Mouse (Mus musculus) erythroid progenitor cell, adult 5-6 weeks (primary cell): ENCODE measurements around the gene Dennd4c. TPM values are rescaled to one million over a fixed set of nuclear protein-coding genes. Genes with fewer than 3 reads are reported as not detected.

ENCODE experiments used
- ATAC-seq: replicated peaks from 2 replicates; pipeline ENCODE4 v1.8.0; 2016; ENCODE audit warnings: moderate number of reproducible peaks, mild to moderate bottlenecking, moderate TSS enrichment, inconsistent platforms; ENCODE audit not compliant: poor library complexity, low FRiP score, severe bottlenecking
- total RNA-seq, 2 experiments: library from RNA; stranded (forward) in 1 of 2; stranded (reverse) in 1 of 2; fragments of 150-400 nt in 1 of 2; fragments of 186-747, 209-891 nt in 1 of 2; gene quantifications; 2 replicates each; pipeline versions ENCODE4 v1.2.3 to v1.2.4; 2015 to 2017; ENCODE audit warnings: low replicate concordance in 2 of 2

Dennd4c gene
- total RNA-seq (2015; ENCODE audit: low replicate concordance) (9.2 and 12.3 TPM in 2 replicates), total RNA-seq (2017; ENCODE audit: low replicate concordance) (10.5 and 11.8 TPM in 2 replicates)

DNA sequence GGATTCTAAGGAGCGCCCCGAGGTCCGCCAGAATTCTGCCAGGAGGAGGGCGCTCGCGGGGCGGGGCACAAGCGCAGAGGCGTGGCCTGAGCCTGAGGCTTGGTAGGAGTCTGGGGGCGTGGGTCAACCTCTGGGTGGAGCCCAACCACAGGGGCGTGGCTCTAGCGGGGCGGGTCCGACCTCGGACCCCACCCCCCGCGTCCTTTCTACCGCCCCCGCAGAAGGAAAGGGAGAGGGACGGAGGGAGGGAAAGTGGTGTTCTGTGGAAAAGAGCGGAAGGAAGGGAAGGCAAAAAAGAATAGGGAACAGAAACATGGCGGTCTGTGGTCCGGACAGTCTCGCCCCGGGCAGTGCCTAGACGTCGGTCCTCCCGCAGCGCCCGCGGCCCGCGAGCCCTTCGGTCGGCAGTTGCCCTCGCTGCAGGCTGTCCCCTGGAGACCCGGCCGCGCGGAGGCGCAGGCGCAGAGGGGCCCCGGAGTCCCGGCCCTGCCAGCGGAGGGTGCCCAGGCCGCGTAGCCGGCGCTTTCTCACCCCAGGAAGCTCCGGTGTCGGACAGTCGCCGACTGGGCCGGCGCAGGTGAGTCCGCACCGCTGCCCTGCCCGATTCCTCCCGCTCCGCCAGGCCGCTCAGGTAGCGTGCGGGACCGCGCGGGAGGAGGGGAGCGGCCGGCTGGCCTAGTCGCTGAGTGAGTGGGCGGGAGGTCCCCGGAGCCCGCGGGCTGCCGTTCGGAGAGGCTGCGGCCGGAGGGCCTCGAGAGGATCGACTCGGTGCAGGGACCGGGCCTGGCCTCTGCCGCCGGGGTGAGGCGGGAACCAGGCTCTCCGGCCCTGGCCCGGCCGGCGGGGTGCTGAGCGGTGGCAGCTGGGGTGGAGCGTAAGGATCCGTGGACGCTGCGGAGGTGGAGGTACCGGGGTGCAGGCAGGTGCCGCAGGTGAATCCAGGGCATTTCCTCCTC lies at the start of gene Dennd4c:
Gene Dennd4c (plus strand): TSS at position 220 of the 956 bp plus-strand sequence.
- ATAC-seq: peak; percentile 91

DNA sequence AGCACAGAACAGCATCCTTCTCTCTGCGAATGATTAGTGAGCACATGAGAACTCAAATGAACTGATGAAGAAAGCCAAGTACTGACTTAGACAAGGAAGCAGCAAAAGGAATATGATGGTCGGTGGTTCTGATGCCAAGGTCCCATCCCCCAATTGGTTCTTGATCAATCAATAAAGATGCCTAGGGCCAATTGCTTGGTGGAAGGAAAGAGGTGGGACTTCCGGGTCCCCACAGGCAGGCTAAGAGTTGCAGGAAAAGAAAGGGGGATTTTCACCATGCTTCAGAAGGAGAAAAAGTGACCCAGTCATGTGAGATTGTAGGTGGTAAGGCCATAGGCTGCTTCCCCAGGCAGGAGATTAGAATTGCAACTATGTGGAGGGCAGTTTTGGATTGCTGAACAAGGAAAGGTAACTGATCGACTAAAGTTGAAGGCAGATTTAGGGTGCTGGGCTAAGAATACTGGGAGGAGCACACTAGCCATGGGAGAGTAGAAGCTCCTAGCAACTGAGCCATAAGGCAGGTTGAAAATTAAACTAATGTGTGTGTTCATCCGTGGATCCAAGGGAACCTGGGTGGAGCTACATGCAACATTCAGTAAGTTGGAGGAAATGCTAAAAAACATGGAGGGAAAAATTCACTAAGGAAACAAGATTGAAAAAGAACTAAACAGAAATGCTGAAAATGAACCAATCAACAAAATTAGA lies 49.0 kb upstream of the Dennd4c start:
- no peak for ATAC-seq

DNA sequence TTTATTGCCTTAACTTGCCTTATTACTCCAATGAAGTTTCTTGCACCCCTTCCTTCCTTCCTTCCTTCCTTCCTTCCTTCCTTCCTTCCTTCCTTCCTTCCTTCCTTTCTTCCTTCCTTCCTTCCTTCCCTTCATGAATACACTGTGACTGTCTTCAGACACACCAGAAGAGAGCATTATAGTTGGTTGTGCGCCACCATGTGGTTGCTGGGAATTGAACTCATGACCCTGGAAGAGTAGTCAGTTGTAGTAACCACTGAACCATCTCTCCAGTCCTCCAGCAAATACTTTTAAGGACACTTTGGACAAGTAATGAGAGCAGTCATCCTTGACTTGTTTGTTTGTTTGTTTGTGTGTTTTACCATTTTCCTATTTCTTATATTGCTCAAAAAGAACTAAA lies 39.6 kb upstream of the Dennd4c start:
- no peak for ATAC-seq

GRCm38 (mm10) chr4:86710034-86710650 lies 38.2 kb upstream of the Dennd4c start:
- no peak for ATAC-seq

- no peak for ATAC-seq
Observed at GRCm38 (mm10) chr4:86710666-86711215, 37.6 kb upstream of the Dennd4c start.

- ATAC-seq: no peak
Observed at GRCm38 (mm10) chr4:86712751-86713195, 35.6 kb upstream of the Dennd4c start.

GRCm38 (mm10) chr4:86713518-86713917 lies 34.8 kb upstream of the Dennd4c start:
- ATAC-seq: no peak

DNA sequence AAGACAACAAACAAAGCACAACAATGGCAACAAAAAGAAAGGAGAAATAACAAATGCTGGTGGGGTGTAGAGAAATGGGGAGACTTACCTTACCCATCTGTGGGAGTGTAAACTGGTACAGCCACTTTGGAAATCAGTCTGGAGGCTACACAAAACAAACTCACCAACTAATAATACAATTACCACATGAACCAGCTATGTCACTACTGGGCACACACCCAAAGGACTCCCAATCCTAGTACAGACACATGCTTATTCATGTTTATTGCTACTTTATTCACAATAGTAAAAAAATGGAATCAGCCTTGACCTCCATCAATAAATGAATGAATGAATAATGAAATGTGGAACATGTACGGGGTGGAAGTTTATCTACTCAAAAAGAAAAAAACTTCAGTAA lies 33.0 kb upstream of the Dennd4c start:
- no peak for ATAC-seq

DNA sequence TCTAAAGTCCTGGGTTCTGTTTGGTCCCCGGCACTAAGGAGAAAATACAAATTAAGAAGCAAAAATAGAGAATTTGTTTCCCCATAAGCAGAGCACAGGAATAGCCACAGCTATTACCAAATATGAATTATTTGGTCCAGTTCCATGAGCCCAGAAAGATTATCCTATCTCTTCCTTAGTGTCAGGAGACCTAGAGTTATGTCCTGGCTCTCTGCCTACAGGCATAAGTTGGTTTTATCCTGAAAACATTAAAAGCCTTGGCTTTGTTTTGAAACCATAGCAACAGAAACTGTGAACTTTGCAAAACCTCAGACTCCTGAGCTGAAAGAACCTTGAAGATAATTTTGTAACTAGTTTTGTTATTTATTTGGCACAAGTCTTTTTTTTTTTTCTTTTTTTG lies 31.2 kb upstream of the Dennd4c start:
- no peak for ATAC-seq

- no peak for ATAC-seq
Observed at GRCm38 (mm10) chr4:86718878-86719577, 29.3 kb upstream of the Dennd4c start.

DNA sequence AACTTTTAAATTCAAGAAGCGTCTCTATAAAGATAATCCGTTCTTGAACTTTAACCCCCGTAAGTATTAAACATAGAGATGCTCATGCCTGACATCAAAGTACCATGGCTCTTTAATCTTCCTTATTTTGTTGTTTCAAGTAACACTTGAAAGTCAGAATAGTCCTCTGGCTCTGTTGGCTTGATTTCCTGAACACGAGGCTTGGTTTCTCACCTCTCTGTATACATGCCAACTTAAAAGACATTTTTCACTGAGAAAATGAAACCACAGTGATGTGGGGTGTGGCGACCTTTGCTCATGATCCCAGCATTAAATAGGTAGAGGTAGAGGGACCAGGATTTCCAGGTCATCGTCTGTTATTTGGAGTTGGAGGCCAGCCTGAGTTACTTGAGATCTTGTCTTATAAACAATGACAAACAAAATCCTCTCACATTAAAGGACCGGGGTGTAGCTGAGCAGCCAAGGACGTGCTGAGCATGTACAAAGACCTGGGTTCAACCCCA lies 26.4 kb upstream of the Dennd4c start:
- ATAC-seq: no peak

DNA sequence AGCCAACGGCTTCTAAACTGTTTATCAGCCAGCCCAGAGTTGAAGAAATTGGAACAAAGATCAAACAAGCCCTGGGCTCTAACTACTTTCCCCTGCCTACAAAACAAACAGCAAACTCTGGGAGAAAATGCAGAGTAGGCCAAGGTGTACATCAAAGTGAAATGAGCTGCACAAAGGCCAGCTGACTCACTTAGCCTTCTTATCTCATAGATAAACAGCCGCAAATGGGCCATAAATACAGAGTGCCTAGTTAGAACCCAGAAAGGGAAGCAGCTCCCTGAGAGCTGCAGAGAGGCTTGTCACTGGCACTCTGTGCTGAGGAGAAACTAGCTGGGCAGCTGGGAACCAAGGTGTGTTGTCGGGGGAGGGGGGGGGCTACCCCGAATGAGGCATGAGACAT lies 23.2 kb upstream of the Dennd4c start:
- 0 out of 2 replicates have a peak, but pooled peaks have one; percentile 19 for ATAC-seq

GRCm38 (mm10) chr4:86726141-86726540 lies 22.2 kb upstream of the Dennd4c start:
- no peak for ATAC-seq

DNA sequence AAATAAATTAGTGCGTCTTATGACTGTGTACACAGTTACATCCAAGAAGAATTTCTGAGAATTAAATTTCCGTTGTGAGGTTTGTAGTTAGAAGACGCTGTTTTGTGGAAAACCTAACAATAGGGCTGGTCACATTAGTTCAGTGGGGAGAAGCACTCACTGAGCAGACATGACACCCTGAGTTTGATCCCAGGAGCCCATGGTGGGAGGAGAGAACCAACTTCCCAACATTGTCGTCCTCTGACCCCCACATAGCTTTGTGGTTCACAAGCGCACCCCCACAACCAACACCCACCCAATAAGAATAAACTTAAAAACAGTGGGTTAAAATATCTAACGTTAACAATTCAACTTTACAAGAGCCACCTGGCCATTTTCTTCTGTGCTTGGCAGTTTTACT lies 18.5 kb upstream of the Dennd4c start:
- ATAC-seq: no peak

- ATAC-seq: peak; percentile 94
Observed at GRCm38 (mm10) chr4:86734088-86734841, 14.1 kb upstream of the Dennd4c start.

DNA sequence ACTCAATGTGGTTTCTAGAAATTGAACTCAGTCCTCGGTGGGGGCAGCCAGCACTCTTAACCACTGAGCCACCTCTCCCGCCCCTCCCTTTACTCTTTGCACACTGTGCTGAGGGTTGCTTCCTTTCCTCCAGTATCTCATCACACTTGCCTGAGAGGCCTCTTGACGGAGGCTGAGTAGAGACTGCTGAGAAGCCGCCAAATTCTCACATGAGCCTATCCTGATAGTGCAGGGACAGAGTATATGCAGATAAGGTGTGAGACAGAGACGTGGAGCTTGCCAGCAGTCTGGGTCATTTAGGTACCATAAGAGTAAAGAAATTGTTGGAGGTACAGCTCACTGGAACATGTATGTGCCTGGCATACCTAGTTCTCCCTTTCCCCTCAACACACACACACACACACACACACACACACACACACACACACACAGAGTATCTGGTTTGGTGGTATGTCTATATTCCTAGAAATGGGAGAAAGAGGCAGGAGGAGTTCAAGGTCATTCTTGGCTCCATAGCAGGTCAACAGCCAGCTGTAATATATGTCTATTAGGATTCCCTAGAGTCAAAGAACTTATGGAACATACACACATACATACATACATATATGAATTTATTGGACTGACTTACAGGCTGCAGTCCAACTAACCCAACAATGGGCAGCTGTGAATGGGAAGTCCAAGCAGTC lies 8.9 kb upstream of the Dennd4c start:
- ATAC-seq: peak; percentile 81

- no peak for ATAC-seq
Observed at GRCm38 (mm10) chr4:86749361-86749841, 1.0 kb downstream of the Dennd4c start.
